Mouse (Mus musculus) T-helper 1 cell (primary cell): Measurements from ENCODE around the gene Bicc1.

Source experiments
- in situ Hi-C: fragments of 300-600 bp; cut with MboI, MseI; formaldehyde crosslinking; loops from one replicate; pipeline ENCODE4 v1.15.1; 2025; ENCODE audit warnings: high pct_unique_total_duplicates

Bicc1 gene

GRCm38 (mm10) chr10:71058070-71058469 is 101.4 kb downstream of the Bicc1 start:
- in situ Hi-C loops = loop anchor here (10.0 kb wide), 1 partner anchor 1913 kb away; no protein-coding TSS in a partner anchor

GRCm38 (mm10) chr10:71052748-71053147 is 106.8 kb downstream of the Bicc1 start:
- in situ Hi-C loops = loop anchor here (10.0 kb wide), 1 partner anchor 1908 kb away; no protein-coding TSS in a partner anchor

DNA sequence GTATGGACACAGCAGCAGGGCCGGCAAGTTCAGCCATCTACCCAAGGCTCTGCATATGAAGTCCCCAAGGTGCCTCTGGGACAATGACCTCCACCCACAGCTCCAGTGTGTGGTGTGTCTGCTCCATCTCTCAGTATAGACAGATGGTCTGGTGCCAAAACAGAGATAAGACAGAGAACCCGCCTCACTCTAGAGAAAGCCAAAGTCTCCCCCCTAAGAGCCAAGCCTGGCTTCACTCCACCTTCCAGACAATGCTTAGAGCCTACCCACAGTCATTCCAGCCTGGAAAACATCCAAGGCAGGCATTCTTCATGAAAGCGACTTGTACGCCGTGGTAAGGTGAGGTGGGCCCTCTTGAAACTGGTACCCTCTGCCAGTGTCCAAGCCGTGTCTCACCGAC is 107.3 kb downstream of the Bicc1 start:
- in situ Hi-C loops = loop anchor here (10.0 kb wide), 1 partner anchor 1907 kb away; no protein-coding TSS in a partner anchor

DNA sequence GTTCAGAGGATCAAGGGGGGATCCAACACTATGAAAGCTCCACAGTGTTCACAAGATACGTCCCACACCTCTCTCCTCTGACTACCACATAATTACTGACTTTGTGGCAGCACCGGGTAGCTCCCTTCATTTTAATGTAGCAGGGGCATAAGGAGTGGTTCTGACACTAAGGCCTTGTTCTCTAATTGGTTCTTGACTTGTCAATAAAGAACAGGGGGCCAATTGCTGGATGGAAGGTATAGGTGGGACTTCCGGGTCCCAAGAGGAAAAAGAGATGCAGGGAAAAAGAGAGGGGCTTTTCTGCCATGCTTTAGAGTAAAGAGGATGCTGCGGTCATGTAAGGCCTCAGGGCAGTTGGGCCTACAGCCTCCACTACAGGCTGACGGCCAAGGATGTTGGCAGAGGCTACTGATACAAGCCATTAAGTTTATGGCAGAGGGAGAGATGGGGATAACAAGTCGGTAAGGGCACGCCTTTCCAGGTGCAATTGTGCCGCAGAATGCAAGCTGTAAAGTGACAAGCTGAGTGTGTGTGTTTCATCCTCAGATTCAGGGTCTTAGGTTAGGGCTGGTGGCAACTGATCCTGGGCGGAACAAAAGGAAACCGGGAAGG is 108.7 kb downstream of the Bicc1 start:
- in situ Hi-C loops = loop anchor here (10.0 kb wide), 1 partner anchor 1906 kb away; no protein-coding TSS in a partner anchor

GRCm38 (mm10) chr10:71049294-71049693 is 110.2 kb downstream of the Bicc1 start:
- in situ Hi-C loops = no loop called here

DNA sequence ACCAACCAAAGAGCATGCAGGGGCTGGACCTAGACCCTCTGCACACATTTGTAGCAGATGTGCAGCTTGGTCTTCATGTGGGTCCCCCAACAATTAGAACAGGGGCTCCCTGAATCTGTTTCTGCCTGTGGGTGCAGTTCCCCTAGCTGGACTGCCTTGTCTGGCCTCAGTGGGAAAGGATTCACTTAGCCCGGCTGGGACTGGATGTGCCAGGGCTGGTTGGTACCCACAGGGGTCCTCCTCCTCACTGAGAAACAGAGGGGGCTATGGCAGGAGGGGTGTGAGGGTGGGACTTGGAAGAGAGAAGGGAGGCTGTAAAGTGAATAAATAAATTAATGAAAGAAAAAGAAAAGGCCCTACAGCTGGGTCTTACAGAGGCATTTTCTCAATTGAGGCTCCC is 115.1 kb downstream of the Bicc1 start:
- in situ Hi-C loops = no loop called here

- in situ Hi-C loops = no loop called here
These were observed 117.6 kb downstream of the Bicc1 start for GRCm38 (mm10) chr10:71041874-71042273.

DNA sequence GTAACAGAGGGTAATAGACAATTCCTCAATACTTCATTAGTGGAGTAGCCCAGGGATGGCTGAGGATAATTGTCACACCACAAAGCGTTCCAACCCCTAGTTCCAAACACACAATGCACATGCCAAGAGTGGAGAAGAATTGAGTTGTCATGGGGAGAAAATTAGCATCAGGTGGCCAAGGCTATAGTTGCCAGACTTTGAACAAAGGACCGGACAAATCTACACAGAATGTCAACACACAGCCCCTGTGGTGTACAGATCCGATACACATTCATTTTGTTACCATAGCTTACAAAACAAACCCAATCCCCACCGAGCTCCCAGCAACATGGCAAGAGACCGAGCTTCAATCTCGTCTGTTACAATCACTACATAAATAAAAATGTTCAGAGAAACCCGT is 123.0 kb downstream of the Bicc1 start:
- in situ Hi-C loops = no loop called here

- in situ Hi-C loops = no loop called here
These were observed 130.5 kb downstream of the Bicc1 start for GRCm38 (mm10) chr10:71028996-71029395.

DNA sequence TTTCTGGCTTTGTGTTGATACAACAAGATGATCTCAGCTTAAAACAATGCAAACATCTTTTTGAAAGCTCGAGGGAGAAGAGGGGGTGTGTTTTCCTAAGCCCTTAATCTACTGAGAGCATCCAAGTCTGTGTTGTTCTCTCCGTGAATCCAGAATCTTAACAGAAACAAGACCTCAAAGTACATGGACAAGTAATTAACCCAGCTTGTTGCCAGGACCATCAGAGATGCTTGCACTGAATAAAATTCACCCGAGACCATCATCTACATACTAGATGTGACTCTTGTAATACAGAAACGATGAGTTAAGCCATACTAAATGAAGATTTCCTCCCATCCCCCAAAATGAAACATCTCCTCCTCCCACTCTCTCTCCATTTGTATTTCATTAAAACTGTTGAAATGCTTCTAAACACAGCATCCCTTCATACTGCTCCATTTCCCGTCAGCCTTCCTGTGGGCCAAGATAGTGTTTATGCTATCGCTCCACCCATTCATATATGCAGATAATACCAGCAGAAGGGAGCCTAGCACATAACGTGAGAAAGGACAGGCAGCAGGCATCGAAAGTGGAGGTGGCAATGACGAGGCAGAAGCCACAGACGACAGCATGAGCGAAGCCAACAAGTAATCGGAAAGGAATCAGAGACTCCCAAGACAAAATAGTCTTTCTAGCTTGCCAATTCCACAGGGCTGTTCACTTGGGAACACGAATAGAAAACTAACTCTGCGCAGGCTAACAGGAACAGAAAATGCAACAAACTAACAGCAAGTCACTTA is 131.2 kb downstream of the Bicc1 start:
- in situ Hi-C loops = no loop called here

GRCm38 (mm10) chr10:71025131-71025894 is 134.2 kb downstream of the Bicc1 start:
- in situ Hi-C loops = no loop called here

- in situ Hi-C loops = no loop called here
These were observed 134.8 kb downstream of the Bicc1 start for GRCm38 (mm10) chr10:71024681-71025080.

- in situ Hi-C loops = no loop called here
These were observed 136.0 kb downstream of the Bicc1 start for GRCm38 (mm10) chr10:71023471-71023870.

DNA sequence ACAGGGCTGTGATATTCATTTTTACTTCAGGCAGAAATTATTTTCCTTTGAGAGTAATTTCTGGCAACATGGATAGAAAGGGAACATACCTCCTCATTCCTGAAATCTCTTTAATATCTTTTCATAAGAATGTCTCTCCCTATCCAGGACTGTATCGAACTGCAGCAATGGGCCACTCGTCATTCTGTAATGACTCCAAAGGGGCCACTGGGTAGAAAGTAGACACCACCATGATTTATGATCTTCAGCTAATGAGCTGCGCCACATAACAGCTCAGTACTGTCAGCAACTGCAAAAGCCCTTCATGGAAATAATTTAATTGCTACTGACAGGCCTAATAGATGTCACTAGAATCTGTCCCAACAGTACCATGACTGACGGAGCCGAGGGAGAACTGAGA is 139.0 kb downstream of the Bicc1 start:
- in situ Hi-C loops = no loop called here

GRCm38 (mm10) chr10:71019836-71020235 is 139.7 kb downstream of the Bicc1 start:
- in situ Hi-C loops = no loop called here

- in situ Hi-C loops = loop anchor here (5.0 kb wide), 1 partner anchor 1208 kb away; no protein-coding TSS in a partner anchor
These were observed 149.6 kb downstream of the Bicc1 start for GRCm38 (mm10) chr10:71009771-71010496.

DNA sequence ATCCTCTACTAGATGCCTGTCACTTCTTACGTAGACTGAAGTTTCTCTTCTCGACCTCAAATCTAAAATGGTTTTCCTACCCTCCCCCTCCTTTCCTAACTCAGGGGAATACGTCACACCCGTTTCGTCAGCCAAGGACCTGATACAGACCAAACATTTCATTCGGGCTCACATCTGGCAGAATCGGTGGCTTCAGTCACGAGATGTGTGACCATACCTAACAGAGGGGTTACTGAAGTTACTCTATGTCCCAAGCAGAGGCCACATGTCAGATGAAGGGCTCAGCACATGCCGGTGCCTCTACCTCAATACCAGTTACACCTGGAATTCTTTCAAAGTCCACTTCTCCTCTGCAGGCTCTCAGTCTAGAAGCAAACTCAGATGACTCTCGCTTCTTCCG is 150.8 kb downstream of the Bicc1 start:
- in situ Hi-C loops = loop anchor here (5.0 kb wide), 1 partner anchor 1206 kb away; no protein-coding TSS in a partner anchor

GRCm38 (mm10) chr10:71007956-71008355 is 151.5 kb downstream of the Bicc1 start:
- in situ Hi-C loops = loop anchor here (5.0 kb wide), 1 partner anchor 1206 kb away; no protein-coding TSS in a partner anchor

GRCm38 (mm10) chr10:71007516-71007915 is 152.0 kb downstream of the Bicc1 start:
- in situ Hi-C loops = loop anchor here (5.0 kb wide), 1 partner anchor 1205 kb away; no protein-coding TSS in a partner anchor

DNA sequence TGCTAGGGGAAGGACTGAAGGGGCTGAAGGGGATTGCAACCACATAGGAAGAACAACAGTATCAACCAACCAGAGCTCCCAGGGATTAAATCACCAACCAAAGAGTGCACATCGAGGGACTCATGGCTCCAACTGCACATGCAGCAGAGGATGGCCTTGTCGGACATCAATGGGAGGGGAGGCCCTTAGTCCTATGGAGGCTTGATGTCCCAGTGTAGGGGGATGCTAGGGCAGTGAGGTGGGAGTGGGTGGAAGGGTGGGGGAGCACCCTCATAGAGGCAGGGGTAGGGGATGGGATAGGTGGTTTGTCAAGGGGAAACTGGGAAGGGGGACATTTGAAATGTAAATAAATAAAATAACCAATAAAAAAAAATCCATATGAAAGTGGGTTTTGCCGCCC is 152.5 kb downstream of the Bicc1 start:
- in situ Hi-C loops = loop anchor here (5.0 kb wide), 1 partner anchor 1205 kb away; no protein-coding TSS in a partner anchor

DNA sequence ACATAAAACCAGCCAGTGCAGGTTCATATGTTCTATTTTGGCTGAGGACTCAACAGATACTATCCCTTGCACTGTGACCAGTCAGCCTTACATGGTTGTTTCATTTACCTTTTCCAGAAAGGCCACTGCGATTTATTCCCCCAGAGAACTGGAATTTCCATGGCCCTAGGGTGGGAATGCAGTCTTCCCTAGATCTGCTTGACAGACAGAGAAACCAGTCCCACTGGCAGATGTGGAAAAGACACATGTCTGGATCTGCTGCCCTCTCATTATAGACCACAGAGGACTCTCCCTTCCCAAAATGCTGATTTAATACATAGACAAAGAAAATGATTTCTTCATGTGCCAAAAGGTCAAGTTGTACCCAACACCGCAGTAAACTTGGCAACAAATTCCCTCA is 156.6 kb downstream of the Bicc1 start:
- in situ Hi-C loops = no loop called here
